ENCODE assay signal across 9 mouse cellular contexts in genomic region chr2:91964610-91965204, GRCm38 (mm10). TPM values are rescaled to one million over a fixed set of nuclear protein-coding genes. Genes with fewer than 3 reads are reported as not detected.
DNase-seq lines count a peak whose midpoint lies in the region; ATAC-seq and TF ChIP-seq lines count a peak whose summit lies in the region.
"Had no signal": no experiment of that assay in that cellular context is flagged by ENCODE, and none has a peak within 500 bp of the region (broad histone marks: within the 10 kb centered on the region; RNA-seq: fewer than 3 reads in every experiment).

No protein-coding gene starts in this region.

- H3K9me3 ChIP-seq in heart, embryonic 15.5 days (replicated peaks): no peaks in the 10 kb centered on the region
- H3K9me3 ChIP-seq in intestine, postnatal 0 days (ENCODE audit: control insufficient read depth): no peaks in the 10 kb centered on the region
- no peaks in the 10 kb centered on the region for H3K9me3 ChIP-seq in stomach, embryonic 16.5 days (replicated peaks; ENCODE audit: control insufficient read depth, low read length)

- WGBS in heart, embryonic 15.5 days: 61% methylated on average over 3 of the region's 3 CpGs
- 9% methylated on average over 3 of the region's 3 CpGs for WGBS in spleen, adult 2 months
- 60% methylated on average over 3 of the region's 3 CpGs for WGBS in intestine, postnatal 0 days
- 64% methylated on average over 3 of the region's 3 CpGs for WGBS in stomach, embryonic 16.5 days

- no peak for DNase-seq in heart, postnatal 25 days (ENCODE audit: low spot score)
- no peak for DNase-seq in spleen, adult 2 months (ENCODE audit: low read depth in 1 of 2, low spot score in 2 of 2)
- no peak for DNase-seq in spleen, postnatal 10 days (ENCODE audit: low spot score in 2 of 2)
- no peak for DNase-seq in cerebellum, postnatal 36 days
- DNase-seq in cerebellum, adult 18-20 months: no peak

- TF ChIP-seq POLR2A in spleen, adult 2 months (IDR thresholded peaks at IDR 0.05; ENCODE audit: low read depth, low read length): no peak

- TF ChIP-seq CTCF in spleen, adult 2 months (IDR thresholded peaks at IDR 0.05; ENCODE audit: extremely low read depth, insufficient read depth, insufficient read length, insufficient replicate concordance): no peak
- no peak for TF ChIP-seq CTCF in intestine, postnatal 0 days (IDR thresholded peaks at IDR 0.05; ENCODE audit: low read depth)

- peak overlapping the region; percentile 76 for H3K27ac ChIP-seq in heart, embryonic 15.5 days
- H3K27ac ChIP-seq in spleen, adult 2 months (ENCODE audit: insufficient read depth, low read length): peak overlapping the region; percentile 75
- H3K27ac ChIP-seq in intestine, postnatal 0 days (ENCODE audit: low read depth, low read length): peak overlapping the region; percentile 97; the same call in 1 of the 2 replicates
- peak overlapping the region; percentile 78 for H3K27ac ChIP-seq in stomach, embryonic 16.5 days (ENCODE audit: low read length)

- H3K4me2 ChIP-seq in heart, embryonic 15.5 days: peak overlapping the region; percentile 90
- H3K4me2 ChIP-seq in intestine, postnatal 0 days (replicated peaks; ENCODE audit: low read depth): peak overlapping the region; percentile 38; the same call in 1 of the 2 replicates
- H3K4me2 ChIP-seq in stomach, embryonic 16.5 days (ENCODE audit: low read depth, low read length): peak overlapping the region; percentile 50

- H3K36me3 ChIP-seq in heart, embryonic 15.5 days: no peaks in the 10 kb centered on the region
- H3K36me3 ChIP-seq in spleen, adult 2 months (ENCODE audit: control insufficient read depth, insufficient read depth, low read length): peaks cover 1% of the 10 kb centered on the region
- no peaks in the 10 kb centered on the region for H3K36me3 ChIP-seq in intestine, postnatal 0 days (ENCODE audit: control insufficient read depth, insufficient read depth)
- H3K36me3 ChIP-seq in stomach, embryonic 16.5 days (ENCODE audit: control insufficient read depth, insufficient read depth, low read length): no peaks in the 10 kb centered on the region

- no peak for ATAC-seq in heart, embryonic 15.5 days (replicated peaks; ENCODE audit: insufficient number of reproducible peaks, insufficient read depth, low FRiP score, low read depth)
- ATAC-seq in intestine, postnatal 0 days: no peak
- ATAC-seq in stomach, embryonic 16.5 days (ENCODE audit: insufficient read depth, low FRiP score): no peak

- no peaks in the 10 kb centered on the region for H3K27me3 ChIP-seq in heart, embryonic 15.5 days
- no peaks in the 10 kb centered on the region for H3K27me3 ChIP-seq in spleen, adult 2 months (ENCODE audit: control insufficient read depth, insufficient read depth, low read length)
- no peaks in the 10 kb centered on the region for H3K27me3 ChIP-seq in intestine, postnatal 0 days (replicated peaks; ENCODE audit: control insufficient read depth, insufficient read depth, low read length)
- H3K27me3 ChIP-seq in stomach, embryonic 16.5 days (ENCODE audit: control insufficient read depth, insufficient read depth, low read length): no peaks in the 10 kb centered on the region

- H3K4me1 ChIP-seq in heart, embryonic 15.5 days (replicated peaks): peaks cover 47% of the 10 kb centered on the region
- H3K4me1 ChIP-seq in spleen, adult 2 months (ENCODE audit: control insufficient read depth, insufficient read depth, insufficient read length): peaks cover 26% of the 10 kb centered on the region
- peaks cover 21% of the 10 kb centered on the region for H3K4me1 ChIP-seq in intestine, postnatal 0 days (replicated peaks; ENCODE audit: control insufficient read depth, insufficient read depth, low read length)
- H3K4me1 ChIP-seq in stomach, embryonic 16.5 days (ENCODE audit: control insufficient read depth, insufficient read depth, low read length): peaks cover 23% of the 10 kb centered on the region

- intact Hi-C loops in heart, postnatal 25 days (cut with DNase I): loop anchor here (2.0 kb wide), 1 partner anchor 22 kb away; no protein-coding TSS in a partner anchor

- H3K9ac ChIP-seq in heart, embryonic 15.5 days: peak overlapping the region; percentile 39; the same call in 1 of the 2 replicates
- H3K9ac ChIP-seq in intestine, postnatal 0 days (ENCODE audit: low read depth, low read length): no peak overlapping the region
- peak overlapping the region; percentile 62 for H3K9ac ChIP-seq in stomach, embryonic 16.5 days (ENCODE audit: low read length)

- H3K4me3 ChIP-seq in heart, embryonic 15.5 days: peak overlapping the region; percentile 93
- peak overlapping the region; percentile 59 for H3K4me3 ChIP-seq in spleen, adult 2 months (ENCODE audit: extremely low read depth, insufficient read depth, insufficient read length)
- peak overlapping the region; percentile 18; the same call in 1 of the 2 replicates for H3K4me3 ChIP-seq in intestine, postnatal 0 days (ENCODE audit: low read depth, low read length)
- H3K4me3 ChIP-seq in stomach, embryonic 16.5 days (replicated peaks; ENCODE audit: low read length): peak overlapping the region; percentile 71

RNA-seq across cellular contexts. Expression of gene Dgkz, which starts 11.0 kb away (rescaled TPM):
- polyA plus RNA-seq in heart, embryonic 15.5 days (2015; fragmentation: Nextera tagmentation; extraction: Ambion mirVana): 26.6 and 48.2 TPM in 2 replicates
- total RNA-seq in heart, postnatal 25 days (2021): 10 to 100 TPM; 37.7 to 46.9 TPM
- polyA plus RNA-seq in spleen, adult 2 months (2012; rRNA removed): 279 and 335 TPM in 2 replicates
- polyA plus RNA-seq in intestine, postnatal 0 days (2015; fragmentation: Nextera tagmentation; extraction: Ambion mirVana): 53.2 and 56.8 TPM in 2 replicates
- polyA plus RNA-seq in stomach, embryonic 16.5 days (2015; fragmentation: Nextera tagmentation; extraction: Ambion mirVana): 34.9 and 38.3 TPM in 2 replicates

RNA-seq across cellular contexts. Expression of gene Gm9821, which starts 19.2 kb away (rescaled TPM):
- 1.7 and 2.2 TPM in 2 replicates for polyA plus RNA-seq in heart, embryonic 15.5 days (2015; fragmentation: Nextera tagmentation; extraction: Ambion mirVana)
- total RNA-seq in heart, postnatal 25 days (2021): not detected
- not detected in 2 replicates for polyA plus RNA-seq in spleen, adult 2 months (2012; rRNA removed)
- 0.21 and 0.30 TPM in 2 replicates for polyA plus RNA-seq in intestine, postnatal 0 days (2015; fragmentation: Nextera tagmentation; extraction: Ambion mirVana)
- 0.83 and 0.91 TPM in 2 replicates for polyA plus RNA-seq in stomach, embryonic 16.5 days (2015; fragmentation: Nextera tagmentation; extraction: Ambion mirVana)
- total RNA-seq: gastrocnemius, adult 18-20 months had no signal

RNA-seq across cellular contexts. Expression of gene Mdk, which starts 32.6 kb away (rescaled TPM):
- 293 and 372 TPM in 2 replicates for polyA plus RNA-seq in heart, embryonic 15.5 days (2015; fragmentation: Nextera tagmentation; extraction: Ambion mirVana)
- 1 to 10 TPM; 4.4 TPM for total RNA-seq in heart, postnatal 25 days (2021)
- 2.7 and 3.1 TPM in 2 replicates for polyA plus RNA-seq in spleen, adult 2 months (2012; rRNA removed)
- 119 and 128 TPM in 2 replicates for polyA plus RNA-seq in intestine, postnatal 0 days (2015; fragmentation: Nextera tagmentation; extraction: Ambion mirVana)
- 458 and 550 TPM in 2 replicates for polyA plus RNA-seq in stomach, embryonic 16.5 days (2015; fragmentation: Nextera tagmentation; extraction: Ambion mirVana)

RNA-seq across cellular contexts. Expression of gene Chrm4, which starts 37.7 kb away (rescaled TPM):
- not detected in 2 replicates for polyA plus RNA-seq in heart, embryonic 15.5 days (2015; fragmentation: Nextera tagmentation; extraction: Ambion mirVana)
- total RNA-seq in heart, postnatal 25 days (2021): not detected
- polyA plus RNA-seq in spleen, adult 2 months (2012; rRNA removed): 0.39 and 0.45 TPM in 2 replicates
- 0.24 and 0.26 TPM in 2 replicates for polyA plus RNA-seq in intestine, postnatal 0 days (2015; fragmentation: Nextera tagmentation; extraction: Ambion mirVana)
- polyA plus RNA-seq in stomach, embryonic 16.5 days (2015; fragmentation: Nextera tagmentation; extraction: Ambion mirVana): 0.27 and 0.31 TPM in 2 replicates
- total RNA-seq: gastrocnemius, adult 18-20 months had no signal

RNA-seq across cellular contexts. Expression of gene Creb3l1, which starts 59.6 kb away (rescaled TPM):
- 7.5 and 11.2 TPM in 2 replicates for polyA plus RNA-seq in heart, embryonic 15.5 days (2015; fragmentation: Nextera tagmentation; extraction: Ambion mirVana)
- total RNA-seq in heart, postnatal 25 days (2021): 1 to 10 TPM; 4.5 to 6.8 TPM
- polyA plus RNA-seq in spleen, adult 2 months (2012; rRNA removed): 3.3 and 4.0 TPM in 2 replicates
- polyA plus RNA-seq in intestine, postnatal 0 days (2015; fragmentation: Nextera tagmentation; extraction: Ambion mirVana): 6.8 and 8.4 TPM in 2 replicates
- polyA plus RNA-seq in stomach, embryonic 16.5 days (2015; fragmentation: Nextera tagmentation; extraction: Ambion mirVana): 21.7 and 24.5 TPM in 2 replicates

Comparison
In these comparisons a context has a peak if more than half of its experiments do, and no peak if none do; other contexts are left out.
1. H3K4me2 ChIP-seq: peak in every context shown above with its lines; median percentile 90 in heart, embryonic 15.5 days; 50 in stomach, embryonic 16.5 days; 38 in intestine, postnatal 0 days.
2. H3K4me3 ChIP-seq: peak in every context shown above with its lines; median percentile 93 in heart, embryonic 15.5 days; 71 in stomach, embryonic 16.5 days; 59 in spleen, adult 2 months; 18 in intestine, postnatal 0 days.
3. RNA of gene Mdk, which starts 32.6 kb away (polyA plus RNA-seq): 458 to 550 TPM in stomach, embryonic 16.5 days, 293 to 372 TPM in heart, embryonic 15.5 days and 119 to 128 TPM in intestine, postnatal 0 days; 2.7 to 3.1 TPM in spleen, adult 2 months; every median in the first group is over 10 times any median in the second.
4. Peak in every context shown above with its lines, with median percentiles within 50 percentile points of each other: H3K27ac ChIP-seq.